Mouse (Mus musculus): ENCODE measurements around the gene Cnpy2. TPM values are rescaled to one million over a fixed set of nuclear protein-coding genes. Genes with fewer than 3 reads are reported as not detected.

Gene Cnpy2
- polyA plus RNA-seq, 1 experiment = 46.6 TPM

DNA sequence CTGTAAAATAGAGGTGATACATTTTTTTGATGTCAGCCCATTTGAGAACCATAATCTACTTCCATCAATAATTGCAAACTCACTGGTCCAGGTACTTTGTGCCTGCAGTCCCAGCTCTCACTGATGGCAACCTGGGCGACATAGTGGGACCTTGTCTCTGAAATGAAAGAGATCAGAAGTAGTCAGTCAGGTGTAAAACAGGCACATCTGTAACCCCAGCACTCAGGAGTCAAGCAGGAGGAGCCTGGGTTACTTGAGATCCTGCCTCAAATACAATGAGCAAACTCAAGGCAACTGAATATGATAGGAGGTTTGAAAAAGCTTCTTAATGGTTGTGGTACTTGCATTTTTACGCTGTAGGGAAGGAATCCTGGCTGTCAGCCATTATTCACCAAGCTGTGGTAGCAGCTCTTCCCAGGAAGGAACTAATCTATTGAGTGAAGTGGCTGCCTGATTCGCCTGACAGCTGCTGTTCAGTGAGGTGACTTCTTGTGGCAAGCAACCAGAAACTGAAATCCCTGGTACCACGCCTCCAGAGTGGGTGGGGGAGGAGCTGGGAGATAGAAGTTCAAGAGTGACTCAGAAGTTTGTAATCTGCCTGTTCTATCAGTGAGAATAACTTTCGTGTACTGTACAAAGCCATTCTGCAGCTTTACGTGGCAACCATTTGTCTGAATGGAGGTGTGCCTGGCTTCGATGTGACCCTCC lies 22.5 kb downstream of the Cnpy2 start:
- Histone ChIP-seq H3K4me1 (ENCODE audit: control insufficient read depth, insufficient read depth, insufficient read length, low read length) (peaks cover 6% of the 10 kb centered on the region; the same call in 1 of the 2 replicates), H3K36me3 (ENCODE audit: control insufficient read depth, insufficient read depth, low read length) (peaks cover 18% of the 10 kb centered on the region), H3K4me3 (ENCODE audit: low read depth, low read length) (no peak overlapping the region; the same call in 1 of the 2 replicates), H3K27me3 (ENCODE audit: control insufficient read depth, insufficient read depth, low read length) (no peaks in the 10 kb centered on the region), H3K27ac (ENCODE audit: insufficient read depth, low read depth, low read length) (peak overlapping the region; percentile 90)
- 3% methylated on average over 7 of the region's 7 CpGs for WGBS
- TF ChIP-seq CTCF (IDR thresholded peaks at IDR 0.05; ENCODE audit: extremely low read depth, insufficient read length, insufficient replicate concordance, low read depth, low read length) (no peak; the same call in 1 of the 2 replicates), POLR2A (IDR thresholded peaks at IDR 0.05; ENCODE audit: low read depth, low read length) (no peak; the same call in 1 of the 2 replicates)

DNA sequence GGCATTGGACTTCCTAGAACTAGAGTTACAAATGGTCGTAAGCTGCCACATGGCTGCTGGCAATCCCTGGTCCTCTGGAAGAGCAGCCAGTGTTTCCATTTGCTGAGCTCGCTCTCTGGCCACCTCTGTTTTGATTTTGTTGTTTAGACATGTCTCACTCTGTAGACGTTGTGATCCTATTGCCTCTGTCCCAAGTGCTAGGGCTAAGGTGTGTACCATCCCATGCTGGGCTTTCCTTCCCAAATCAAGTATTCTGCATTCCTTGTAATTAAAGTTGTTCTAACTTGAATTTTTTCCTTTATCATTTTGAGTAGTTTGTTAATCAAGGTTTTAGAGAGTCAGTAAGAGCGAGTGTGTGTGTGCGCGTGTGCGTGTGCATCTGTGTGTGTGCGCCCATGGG lies 25.3 kb downstream of the Cnpy2 start:
- H3K36me3 ChIP-seq (ENCODE audit: control insufficient read depth, insufficient read depth, low read length) = peaks cover 40% of the 10 kb centered on the region

DNA sequence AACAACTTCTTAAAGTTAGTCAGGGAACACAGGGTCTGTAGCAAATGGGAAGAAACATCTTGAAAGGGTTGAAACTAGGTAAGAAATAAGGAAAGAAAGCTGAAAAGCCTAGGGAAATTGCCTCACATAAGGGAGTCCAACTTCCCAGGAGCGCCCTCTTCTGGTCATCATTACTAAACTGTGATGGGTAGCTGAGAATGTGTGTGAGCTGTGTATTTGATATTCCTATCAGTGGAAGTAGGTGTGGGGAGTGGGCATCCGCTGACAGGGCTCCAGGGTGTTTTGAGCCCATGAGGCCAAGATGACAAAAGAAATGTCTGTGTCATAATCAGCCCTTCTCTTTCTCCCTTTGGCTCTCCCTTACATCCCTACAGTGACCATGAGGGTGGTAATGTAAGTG lies 36.5 kb downstream of the Cnpy2 start:
- H3K27me3 ChIP-seq (ENCODE audit: control insufficient read depth, insufficient read depth, low read length) = no peaks in the 10 kb centered on the region
- H3K27ac ChIP-seq (ENCODE audit: insufficient read depth, low read depth, low read length) = no peak overlapping the region
- H3K36me3 ChIP-seq (ENCODE audit: control insufficient read depth, insufficient read depth, low read length) = peaks cover 70% of the 10 kb centered on the region
- TF ChIP-seq POLR2A (IDR thresholded peaks at IDR 0.05; ENCODE audit: low read depth, low read length) (no peak), CTCF (IDR thresholded peaks at IDR 0.05; ENCODE audit: extremely low read depth, insufficient read length, insufficient replicate concordance, low read depth, low read length) (peak; percentile 43; the same call in 1 of the 2 replicates)
- no peak overlapping the region for H3K4me3 ChIP-seq (ENCODE audit: low read depth, low read length)
- 42% methylated on average over 2 of the region's 2 CpGs for WGBS
- no peaks in the 10 kb centered on the region for H3K4me1 ChIP-seq (ENCODE audit: control insufficient read depth, insufficient read depth, insufficient read length, low read length)

More for the DNA sequence above, 25.3 kb downstream of the Cnpy2 start:
- Histone ChIP-seq H3K27ac (ENCODE audit: insufficient read depth, low read depth, low read length) (no peak overlapping the region), H3K4me1 (ENCODE audit: control insufficient read depth, insufficient read depth, insufficient read length, low read length) (peaks cover 6% of the 10 kb centered on the region; the same call in 1 of the 2 replicates), H3K27me3 (ENCODE audit: control insufficient read depth, insufficient read depth, low read length) (no peaks in the 10 kb centered on the region), H3K4me3 (ENCODE audit: low read depth, low read length) (no peak overlapping the region)
- no peak for TF ChIP-seq CTCF (IDR thresholded peaks at IDR 0.05; ENCODE audit: extremely low read depth, insufficient read length, insufficient replicate concordance, low read depth, low read length)
- no peak for TF ChIP-seq POLR2A (IDR thresholded peaks at IDR 0.05; ENCODE audit: low read depth, low read length)
- WGBS = 87% methylated on average over 8 of the region's 8 CpGs

DNA sequence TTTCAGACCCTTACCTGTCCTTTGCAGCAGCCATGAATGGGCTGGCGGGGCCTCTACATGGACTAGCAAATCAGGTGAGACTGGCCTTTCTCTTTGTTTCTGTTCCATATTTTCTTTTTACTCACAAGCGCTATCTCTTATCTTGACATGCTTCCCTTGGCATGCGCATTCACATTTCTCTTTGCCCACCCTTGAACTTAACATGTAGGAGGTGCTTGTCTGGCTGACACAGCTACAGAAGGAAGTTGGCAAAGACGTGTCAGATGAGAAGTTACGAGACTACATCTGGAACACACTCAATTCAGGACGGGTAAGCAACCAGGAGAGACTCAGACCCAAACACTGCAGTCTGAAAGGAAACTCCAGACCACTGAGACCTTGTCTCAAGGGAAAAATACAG lies 37.0 kb downstream of the Cnpy2 start:
- Histone ChIP-seq H3K4me3 (ENCODE audit: low read depth, low read length) (no peak overlapping the region), H3K27ac (ENCODE audit: insufficient read depth, low read depth, low read length) (no peak overlapping the region), H3K27me3 (ENCODE audit: control insufficient read depth, insufficient read depth, low read length) (no peaks in the 10 kb centered on the region), H3K36me3 (ENCODE audit: control insufficient read depth, insufficient read depth, low read length) (peaks cover 66% of the 10 kb centered on the region), H3K4me1 (ENCODE audit: control insufficient read depth, insufficient read depth, insufficient read length, low read length) (no peaks in the 10 kb centered on the region)
- 83% methylated on average over 6 of the region's 6 CpGs for WGBS
- TF ChIP-seq CTCF (IDR thresholded peaks at IDR 0.05; ENCODE audit: extremely low read depth, insufficient read length, insufficient replicate concordance, low read depth, low read length) (no peak), POLR2A (IDR thresholded peaks at IDR 0.05; ENCODE audit: low read depth, low read length) (no peak)

DNA sequence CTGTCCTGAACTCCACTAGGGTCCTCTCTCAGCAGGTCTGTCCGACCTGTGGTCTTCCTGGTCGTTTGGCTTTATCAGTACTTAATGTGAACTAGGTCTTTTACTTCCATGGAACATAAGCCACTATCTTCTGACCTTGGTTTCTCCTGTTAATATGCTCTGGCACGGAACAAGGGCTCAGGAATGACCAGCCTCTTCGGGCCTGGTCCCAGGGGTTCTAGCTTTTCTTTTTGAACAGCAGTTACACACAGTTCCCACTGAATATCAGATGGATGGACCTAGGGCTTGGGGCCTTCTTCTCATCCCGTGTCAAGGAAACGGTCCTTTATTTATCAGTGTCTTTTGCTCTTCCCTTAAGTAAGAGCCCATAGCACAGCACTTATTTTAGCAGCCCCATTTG lies 39.6 kb downstream of the Cnpy2 start:
- WGBS = 83% methylated on average over 6 of the region's 6 CpGs
- Histone ChIP-seq H3K27ac (ENCODE audit: insufficient read depth, low read depth, low read length) (no peak overlapping the region), H3K36me3 (ENCODE audit: control insufficient read depth, insufficient read depth, low read length) (peaks cover 61% of the 10 kb centered on the region), H3K4me3 (ENCODE audit: low read depth, low read length) (no peak overlapping the region), H3K27me3 (ENCODE audit: control insufficient read depth, insufficient read depth, low read length) (no peaks in the 10 kb centered on the region), H3K4me1 (ENCODE audit: control insufficient read depth, insufficient read depth, insufficient read length, low read length) (no peaks in the 10 kb centered on the region)
- TF ChIP-seq CTCF (IDR thresholded peaks at IDR 0.05; ENCODE audit: extremely low read depth, insufficient read length, insufficient replicate concordance, low read depth, low read length) (no peak), POLR2A (IDR thresholded peaks at IDR 0.05; ENCODE audit: low read depth, low read length) (no peak)

DNA sequence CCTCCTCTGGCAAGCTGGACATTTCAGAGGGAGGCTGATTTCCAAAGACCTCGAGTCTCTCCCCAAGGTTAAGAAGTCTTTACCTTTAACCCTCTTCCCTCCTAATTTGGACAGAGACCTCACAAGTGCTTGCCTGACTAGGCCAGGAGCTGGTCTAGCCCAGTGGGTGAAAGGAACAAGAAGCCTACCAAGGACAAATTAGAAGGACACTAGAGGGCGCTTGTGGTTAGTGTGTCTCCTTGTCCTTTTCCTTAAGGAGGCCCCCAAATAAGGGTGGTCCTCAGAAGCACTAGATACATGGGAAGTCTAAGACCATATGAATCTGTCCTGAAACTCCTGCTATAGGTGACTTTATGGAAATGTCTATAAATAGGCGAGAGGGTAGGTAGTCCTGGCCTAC lies 40.3 kb downstream of the Cnpy2 start:
- WGBS = 48% methylated on average over 3 of the region's 3 CpGs
- Histone ChIP-seq H3K36me3 (ENCODE audit: control insufficient read depth, insufficient read depth, low read length) (peaks cover 61% of the 10 kb centered on the region), H3K4me1 (ENCODE audit: control insufficient read depth, insufficient read depth, insufficient read length, low read length) (no peaks in the 10 kb centered on the region), H3K4me3 (ENCODE audit: low read depth, low read length) (no peak overlapping the region), H3K27me3 (ENCODE audit: control insufficient read depth, insufficient read depth, low read length) (no peaks in the 10 kb centered on the region), H3K27ac (ENCODE audit: insufficient read depth, low read depth, low read length) (no peak overlapping the region)
- peak; percentile 29; the same call in 1 of the 2 replicates for TF ChIP-seq CTCF (IDR thresholded peaks at IDR 0.05; ENCODE audit: extremely low read depth, insufficient read length, insufficient replicate concordance, low read depth, low read length)
- TF ChIP-seq POLR2A (IDR thresholded peaks at IDR 0.05; ENCODE audit: low read depth, low read length) = no peak

DNA sequence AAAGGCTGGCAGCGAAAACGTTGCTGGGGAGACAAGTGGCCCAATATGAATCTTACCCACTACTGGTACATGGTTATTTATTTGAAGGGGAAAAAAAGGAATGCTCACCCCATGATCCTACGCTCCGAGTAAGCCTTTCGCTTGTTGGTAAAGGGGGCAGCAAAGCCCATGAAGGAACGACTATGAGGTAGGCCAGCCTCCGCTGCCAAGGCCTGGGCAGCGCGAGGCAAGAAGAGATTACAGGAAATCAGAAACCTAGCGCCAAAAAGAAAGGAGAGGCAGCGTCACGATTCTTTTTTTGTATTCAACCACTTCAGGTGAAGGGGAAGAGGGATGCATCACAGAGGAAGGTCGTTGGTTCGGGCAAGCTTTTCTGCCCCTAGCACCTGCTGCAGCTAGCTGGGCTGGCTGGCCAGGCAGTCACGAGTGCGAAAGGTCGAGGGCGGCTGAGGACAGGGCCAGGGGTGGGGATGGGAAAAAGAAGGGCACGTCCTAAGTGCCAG lies 45.7 kb downstream of the Cnpy2 start:
- H3K36me3 ChIP-seq (ENCODE audit: control insufficient read depth, insufficient read depth, low read length) = peaks cover 14% of the 10 kb centered on the region
- H3K4me3 ChIP-seq (ENCODE audit: low read depth, low read length) = peak overlapping the region; percentile 85
- H3K27me3 ChIP-seq (ENCODE audit: control insufficient read depth, insufficient read depth, low read length) = no peaks in the 10 kb centered on the region
- H3K4me1 ChIP-seq (ENCODE audit: control insufficient read depth, insufficient read depth, insufficient read length, low read length) = peaks cover 12% of the 10 kb centered on the region
- 12% methylated on average over 19 of the region's 19 CpGs for WGBS
- H3K27ac ChIP-seq (ENCODE audit: insufficient read depth, low read depth, low read length) = peak overlapping the region; percentile 96
- no peak for TF ChIP-seq CTCF (IDR thresholded peaks at IDR 0.05; ENCODE audit: extremely low read depth, insufficient read length, insufficient replicate concordance, low read depth, low read length)

All from small intestine, adult 2 months (tissue).